Mouse (Mus musculus) adipose tissue, adult 10 weeks (tissue): ENCODE measurements around the gene Hsd3b7. TPM values are rescaled to one million over a fixed set of nuclear protein-coding genes. Genes with fewer than 3 reads are reported as not detected.

Experiments
- polyA plus RNA-seq: library from polyadenylated mRNA; stranded (reverse); fragments of 350-450 nt; fragmentation: Illumina TruSeq; extraction: RNeasy Lipid Tissue Mini Kit (QIAGEN cat#74804); gene quantifications from one replicate; pipeline ENCODE4 v1.2.3, GENCODE M21; 2014; ENCODE audit warnings: low read depth, low replicate concordance

Gene Hsd3b7
- 98.2 TPM for polyA plus RNA-seq

DNA sequence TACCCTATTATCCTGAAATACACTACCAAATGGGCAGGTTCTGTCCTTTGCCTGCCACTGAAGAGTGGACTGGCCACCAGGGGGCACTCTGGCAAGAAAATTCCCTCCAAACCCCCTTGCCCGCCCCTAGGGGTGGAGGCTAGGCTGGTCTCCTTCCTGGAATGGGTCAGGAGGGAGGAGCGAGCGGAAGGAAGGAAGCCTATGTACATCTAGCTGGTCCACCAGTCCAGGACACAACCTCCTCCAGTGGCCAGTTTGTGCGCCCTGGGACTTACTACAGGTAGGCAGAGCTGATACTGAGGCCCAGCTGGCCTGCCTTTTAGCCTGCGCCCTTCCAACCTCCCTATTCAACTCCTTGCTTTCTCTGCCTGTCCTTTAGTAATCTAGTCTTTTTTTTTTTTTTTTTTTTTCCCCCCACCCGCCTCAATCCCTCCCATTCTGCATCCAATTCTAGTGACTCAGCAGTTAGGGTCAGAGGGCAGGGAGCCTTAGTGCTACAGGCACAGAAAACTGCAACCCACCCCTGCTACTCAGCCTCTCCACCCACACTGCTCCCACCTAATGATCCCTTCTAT lies at the start of gene Hsd3b7:
Gene Hsd3b7, plus strand, starts transcription at position 170 of the 575 bp plus-strand sequence.

DNA sequence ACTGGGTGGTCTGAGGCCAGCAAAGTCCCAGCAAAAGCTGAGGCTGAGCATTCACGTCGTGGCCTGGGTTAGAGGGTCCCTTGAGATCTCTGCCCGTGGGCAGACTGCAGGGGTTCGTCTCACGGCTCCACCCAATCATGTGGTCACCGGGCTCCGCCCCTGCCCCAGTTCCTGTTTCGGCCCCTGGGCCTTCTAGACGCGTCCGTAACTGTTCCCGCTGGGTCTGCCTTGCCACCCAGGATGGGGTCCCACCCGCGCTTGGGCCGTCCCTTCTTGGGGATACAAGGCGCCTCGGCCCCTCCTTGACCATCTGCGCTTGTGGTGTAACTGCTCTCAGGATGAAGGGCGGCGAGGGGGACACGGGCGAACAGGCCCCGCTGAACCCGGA lies 30.8 kb upstream of the Hsd3b7 start, which contains the start of gene Orai3:
Gene Orai3, plus strand, starts transcription at position 165 of the 388 bp plus-strand sequence.

DNA sequence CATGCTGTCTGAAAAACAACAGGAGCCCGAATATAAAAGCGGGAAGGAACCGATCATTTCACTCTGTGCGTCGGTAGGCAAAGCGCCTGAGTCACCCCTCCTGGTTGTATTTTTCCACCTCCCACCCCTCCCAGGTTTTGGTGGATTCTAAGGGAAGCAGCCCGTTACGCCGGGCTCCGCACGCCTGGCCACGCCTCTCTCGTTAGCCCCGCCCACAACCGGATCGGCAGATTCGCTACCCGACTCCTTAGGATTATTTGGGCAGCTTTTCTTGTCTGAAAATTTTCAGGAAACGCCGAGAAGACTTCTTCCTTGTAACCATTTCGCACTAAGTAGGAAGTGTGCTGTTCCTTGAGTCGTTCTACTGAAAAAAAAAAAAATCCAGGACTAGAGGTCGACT lies 24.0 kb upstream of the Hsd3b7 start, which contains the start of gene Setd1a:
Gene Setd1a, plus strand, starts transcription at position 245 of the 400 bp plus-strand sequence.

DNA sequence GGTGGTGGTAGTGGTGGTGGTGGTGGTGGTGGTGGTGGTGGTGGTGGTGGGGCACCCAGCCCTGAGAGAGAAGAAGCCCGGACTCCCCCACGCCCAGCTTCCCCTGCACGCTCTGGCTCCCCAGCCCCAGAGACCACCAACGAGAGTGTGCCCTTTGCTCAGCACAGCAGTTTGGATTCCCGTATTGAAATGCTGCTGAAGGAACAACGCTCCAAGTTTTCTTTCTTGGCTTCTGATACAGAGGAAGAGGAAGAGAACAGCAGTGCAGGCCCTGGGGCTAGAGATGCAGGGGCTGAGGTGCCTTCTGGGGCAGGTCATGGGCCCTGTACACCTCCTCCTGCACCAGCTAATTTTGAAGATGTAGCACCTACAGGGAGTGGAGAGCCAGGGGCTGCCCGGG lies 15.1 kb upstream of the Hsd3b7 start, which contains the start of gene Gm49388:
Gene Gm49388, plus strand, starts transcription at position 301 of the 400 bp plus-strand sequence.

GRCm38 (mm10) chr7:127824176-127824871 lies 23.9 kb downstream of the Hsd3b7 start, which contains the start of the genes Stx4a and Stx1b:
Gene Stx4a, plus strand, starts transcription at chr7:127824294.
Gene Stx1b, minus strand, starts transcription at chr7:127824549.

Other genes starting within 250 kb of the Hsd3b7 start
- gene Tmem265, start 239.2 kb upstream of the Hsd3b7 start, polyA plus RNA-seq, result not detected
- gene Phkg2, start 227.3 kb upstream of the Hsd3b7 start, polyA plus RNA-seq, result 83.6 TPM
- 22.1 TPM for gene Ccdc189, start 212.0 kb upstream of the Hsd3b7 start, polyA plus RNA-seq
- gene Rnf40, start 211.8 kb upstream of the Hsd3b7 start, polyA plus RNA-seq, result 33.6 TPM
- 14.8 TPM for gene Zfp629, start 184.8 kb upstream of the Hsd3b7 start, polyA plus RNA-seq
- 26.6 TPM for gene Bcl7c, start 91.7 kb upstream of the Hsd3b7 start, polyA plus RNA-seq
- 11.1 TPM for gene Ctf1, start 87.9 kb upstream of the Hsd3b7 start, polyA plus RNA-seq
- gene Ctf2, start 68.4 kb upstream of the Hsd3b7 start, polyA plus RNA-seq, result not detected
- 20.0 TPM for gene Fbxl19, start 56.1 kb upstream of the Hsd3b7 start, polyA plus RNA-seq
- 28.1 TPM for gene Orai3, start 30.8 kb upstream of the Hsd3b7 start, polyA plus RNA-seq
- 21.7 TPM for gene Setd1a, start 23.9 kb upstream of the Hsd3b7 start, polyA plus RNA-seq
- gene Gm49388, start 15.0 kb upstream of the Hsd3b7 start, polyA plus RNA-seq, result not detected
- 96.8 TPM for gene Stx4a, start 23.7 kb downstream of the Hsd3b7 start, polyA plus RNA-seq
- gene Stx1b, start 23.9 kb downstream of the Hsd3b7 start, polyA plus RNA-seq, result 20.3 TPM
- gene Zfp646, start 75.6 kb downstream of the Hsd3b7 start, polyA plus RNA-seq, result 22.6 TPM
- gene Zfp668, start 76.2 kb downstream of the Hsd3b7 start, polyA plus RNA-seq, result 4.7 TPM
- 1.4 TPM for gene Prss53, start 90.4 kb downstream of the Hsd3b7 start, polyA plus RNA-seq
- gene Gm21974, start 94.8 kb downstream of the Hsd3b7 start, polyA plus RNA-seq, result not detected
- gene Vkorc1, start 95.0 kb downstream of the Hsd3b7 start, polyA plus RNA-seq, result 119 TPM
- 67.6 TPM for gene Bckdk, start 103.5 kb downstream of the Hsd3b7 start, polyA plus RNA-seq
- 28.2 TPM for gene Kat8, start 111.9 kb downstream of the Hsd3b7 start, polyA plus RNA-seq
- 46.6 TPM for gene Prss8, start 129.5 kb downstream of the Hsd3b7 start, polyA plus RNA-seq
- 15.2 TPM for gene Prss36, start 146.1 kb downstream of the Hsd3b7 start, polyA plus RNA-seq
- gene Fus, start 166.9 kb downstream of the Hsd3b7 start, polyA plus RNA-seq, result 459 TPM
- 32.7 TPM for gene Pycard, start 193.3 kb downstream of the Hsd3b7 start, polyA plus RNA-seq
- 0.87 TPM for gene Trim72, start 203.3 kb downstream of the Hsd3b7 start, polyA plus RNA-seq